Mouse (Mus musculus) kidney, embryonic 15.5 days (tissue): Measurements from ENCODE around the gene Kdelc2. TPM values are rescaled to one million over a fixed set of nuclear protein-coding genes. Genes with fewer than 3 reads are reported as not detected.
A peak's percentile ranks its signal among the peaks of the same experiment; 100 is the strongest.

Source experiments
- ATAC-seq: fragments of 200-750 bp; cut with Nextera tagmentation; replicated peaks from 2 replicates; pipeline ENCODE4 v1.8.0; 2017; ENCODE audit warnings: moderate TSS enrichment; ENCODE audit not compliant: low FRiP score
- H3K27ac ChIP-seq: fragments of 300-500 bp; sonication (generic); 2 replicates; pipeline ENCODE4 v1.5.1; 2015; ENCODE audit warnings: mild to moderate bottlenecking, inconsistent platforms
- H3K27me3 ChIP-seq: fragments of 300-500 bp; sonication (generic); 2 replicates; pipeline ENCODE4 v1.6.1; 2015; ENCODE audit warnings: inconsistent platforms
- H3K36me3 ChIP-seq: fragments of 300-500 bp; sonication (generic); 2 replicates; pipeline ENCODE4 v1.6.1; 2015; ENCODE audit warnings: inconsistent platforms
- H3K4me1 ChIP-seq: fragments of 300-500 bp; sonication (generic); 2 replicates; pipeline ENCODE4 v1.6.1; 2015; ENCODE audit warnings: inconsistent platforms
- H3K4me2 ChIP-seq: fragments of 300-500 bp; sonication (generic); 2 replicates; pipeline ENCODE4 v1.6.1; 2015; ENCODE audit warnings: moderate library complexity, mild to moderate bottlenecking, inconsistent platforms
- H3K4me3 ChIP-seq: fragments of 300-500 bp; sonication (generic); replicated peaks from 2 replicates; pipeline ENCODE4 v1.5.1; 2015; ENCODE audit warnings: mild to moderate bottlenecking, inconsistent platforms
- H3K9ac ChIP-seq: fragments of 300-500 bp; sonication (generic); 2 replicates; pipeline ENCODE4 v1.6.1; 2015; ENCODE audit warnings: mild to moderate bottlenecking, inconsistent platforms
- H3K9me3 ChIP-seq: fragments of 300-500 bp; sonication (generic); replicated peaks from 2 replicates; pipeline ENCODE4 v1.6.1; 2016; ENCODE audit warnings: inconsistent platforms
- WGBS: fragments of 180-500 bp; shearing (Covaris S2); methylation state at CpG from one replicate; pipeline ENCODE4 v1.1.7; 2015; ENCODE audit warnings: mixed read lengths; 5-methylcytosine and 5-hydroxymethylcytosine counted together
- polyA plus RNA-seq: library from polyadenylated mRNA; unstranded; fragments of >200 nt; fragmentation: Nextera tagmentation; extraction: Ambion mirVana; gene quantifications from 2 replicates; pipeline ENCODE4 v1.2.1, GENCODE M21; 2015

Gene Kdelc2
- polyA plus RNA-seq, 1 experiment from 2014 or later = 32.7 TPM

GRCm38 (mm10) chr9:53389109-53389508 lies 5.3 kb downstream of the Kdelc2 start:
- 86% methylated on average over 3 of the region's 3 CpGs for WGBS
- H3K36me3 ChIP-seq = peaks cover 36% of the 10 kb centered on the region
- ATAC-seq = no peak

GRCm38 (mm10) chr9:53390136-53390535 lies 6.3 kb downstream of the Kdelc2 start:
- Histone ChIP-seq H3K27ac (no peak overlapping the region), H3K4me1 (peaks cover 9% of the 10 kb centered on the region), H3K4me3 (no peak overlapping the region), H3K4me2 (no peak overlapping the region), H3K27me3 (no peaks in the 10 kb centered on the region), H3K9me3 (no peaks in the 10 kb centered on the region), H3K9ac (no peak overlapping the region), H3K36me3 (peaks cover 36% of the 10 kb centered on the region)
- WGBS = 69% methylated on average over 7 of the region's 7 CpGs
- ATAC-seq = no peak

More at GRCm38 (mm10) chr9:53389109-53389508, 5.3 kb downstream of the Kdelc2 start:
- Histone ChIP-seq H3K9me3 (no peaks in the 10 kb centered on the region), H3K27ac (no peak overlapping the region), H3K27me3 (no peaks in the 10 kb centered on the region), H3K9ac (no peak overlapping the region), H3K4me3 (no peak overlapping the region), H3K4me2 (no peak overlapping the region), H3K4me1 (peaks cover 13% of the 10 kb centered on the region)

GRCm38 (mm10) chr9:53397685-53398387 lies 14.0 kb downstream of the Kdelc2 start:
- H3K4me3 ChIP-seq = no peak overlapping the region
- H3K9ac ChIP-seq = no peak overlapping the region
- no peaks in the 10 kb centered on the region for H3K9me3 ChIP-seq
- H3K4me1 ChIP-seq = peaks cover 15% of the 10 kb centered on the region
- H3K27ac ChIP-seq = no peak overlapping the region
- peaks cover 16% of the 10 kb centered on the region for H3K36me3 ChIP-seq
- 79% methylated on average over 13 of the region's 13 CpGs for WGBS
- H3K27me3 ChIP-seq = no peaks in the 10 kb centered on the region
- no peak overlapping the region for H3K4me2 ChIP-seq
- no peak for ATAC-seq

GRCm38 (mm10) chr9:53398388-53398700 lies 14.5 kb downstream of the Kdelc2 start:
- no peaks in the 10 kb centered on the region for H3K9me3 ChIP-seq
- H3K27ac ChIP-seq = no peak overlapping the region
- H3K4me3 ChIP-seq = no peak overlapping the region
- 17% methylated on average over 5 of the region's 5 CpGs for WGBS
- no peaks in the 10 kb centered on the region for H3K27me3 ChIP-seq
- H3K4me2 ChIP-seq = no peak overlapping the region
- no peak overlapping the region for H3K9ac ChIP-seq
- peaks cover 12% of the 10 kb centered on the region for H3K36me3 ChIP-seq
- ATAC-seq = no peak
- H3K4me1 ChIP-seq = peaks cover 20% of the 10 kb centered on the region

- Histone ChIP-seq H3K27me3 (no peaks in the 10 kb centered on the region), H3K9ac (no peak overlapping the region), H3K4me1 (peaks cover 28% of the 10 kb centered on the region), H3K4me3 (no peak overlapping the region), H3K9me3 (no peaks in the 10 kb centered on the region), H3K27ac (no peak overlapping the region), H3K36me3 (peaks cover 12% of the 10 kb centered on the region), H3K4me2 (no peak overlapping the region)
- WGBS = 92% methylated on average over 8 of the region's 8 CpGs
- ATAC-seq = no peak
Observed at GRCm38 (mm10) chr9:53399537-53399936, 15.7 kb downstream of the Kdelc2 start.

- Histone ChIP-seq H3K4me2 (no peak overlapping the region), H3K4me1 (peaks cover 40% of the 10 kb centered on the region), H3K9me3 (no peaks in the 10 kb centered on the region), H3K27me3 (no peaks in the 10 kb centered on the region), H3K9ac (no peak overlapping the region), H3K27ac (0 out of 2 replicates have a peak overlapping the region, but pooled peaks have one; percentile 51), H3K4me3 (no peak overlapping the region), H3K36me3 (peaks cover 12% of the 10 kb centered on the region)
- 62% methylated on average over 4 of the region's 4 CpGs for WGBS
- ATAC-seq = no peak
Observed at GRCm38 (mm10) chr9:53400696-53401095, 16.9 kb downstream of the Kdelc2 start.

- WGBS = 70% methylated on average over 8 of the region's 8 CpGs
- Histone ChIP-seq H3K27ac (0 out of 2 replicates have a peak overlapping the region, but pooled peaks have one; percentile 51), H3K9me3 (no peaks in the 10 kb centered on the region)
Observed at GRCm38 (mm10) chr9:53401146-53401545, 17.3 kb downstream of the Kdelc2 start.

GRCm38 (mm10) chr9:53402291-53402711 lies 18.5 kb downstream of the Kdelc2 start, which contains the start of gene 4930550C14Rik:
Gene 4930550C14Rik, plus strand, starts transcription at chr9:53402325.
- H3K4me3 ChIP-seq = peak within 1 kb of the TSS; percentile 20
- H3K4me1 ChIP-seq = peaks cover 41% of the 10 kb centered on the region
- 5% methylated on average over 11 of the region's 11 CpGs for WGBS
- ATAC-seq = peak; percentile 16; the same call in 1 of the 2 replicates
- H3K27ac ChIP-seq = peak within 1 kb of the TSS; percentile 80
- peak within 1 kb of the TSS; percentile 17; the same call in 1 of the 2 replicates for H3K9ac ChIP-seq
- no peaks in the 10 kb centered on the region for H3K9me3 ChIP-seq
- H3K36me3 ChIP-seq = peaks cover 6% of the 10 kb centered on the region
- no peaks in the 10 kb centered on the region for H3K27me3 ChIP-seq
- H3K4me2 ChIP-seq = peak within 1 kb of the TSS; percentile 55

More at GRCm38 (mm10) chr9:53401146-53401545, 17.3 kb downstream of the Kdelc2 start:
- Histone ChIP-seq H3K4me1 (peaks cover 41% of the 10 kb centered on the region), H3K36me3 (peaks cover 9% of the 10 kb centered on the region), H3K27me3 (no peaks in the 10 kb centered on the region), H3K4me3 (no peak overlapping the region), H3K4me2 (no peak overlapping the region), H3K9ac (no peak overlapping the region)
- no peak for ATAC-seq

GRCm38 (mm10) chr9:53402991-53403390 lies 19.2 kb downstream of the Kdelc2 start:
- H3K36me3 ChIP-seq = peaks cover 6% of the 10 kb centered on the region
- peaks cover 41% of the 10 kb centered on the region for H3K4me1 ChIP-seq
- H3K27me3 ChIP-seq = no peaks in the 10 kb centered on the region
- peak overlapping the region; percentile 55 for H3K4me2 ChIP-seq
- peak overlapping the region; percentile 20; the same call in 1 of the 2 replicates for H3K4me3 ChIP-seq
- ATAC-seq = no peak; the same call in 1 of the 2 replicates
- no peak overlapping the region for H3K9ac ChIP-seq
- H3K27ac ChIP-seq = peak overlapping the region; percentile 80
- WGBS = 44% methylated on average over 8 of the region's 8 CpGs
- H3K9me3 ChIP-seq = no peaks in the 10 kb centered on the region

- H3K27me3 ChIP-seq = no peaks in the 10 kb centered on the region
- 85% methylated on average over 6 of the region's 6 CpGs for WGBS
- H3K4me2 ChIP-seq = peak overlapping the region; percentile 71; the same call in 1 of the 2 replicates
- 0 out of 2 replicates have a peak overlapping the region, but pooled peaks have one; percentile 81 for H3K27ac ChIP-seq
- no peak for ATAC-seq
- H3K4me1 ChIP-seq = peaks cover 38% of the 10 kb centered on the region
- no peaks in the 10 kb centered on the region for H3K9me3 ChIP-seq
- no peak overlapping the region for H3K9ac ChIP-seq
- H3K36me3 ChIP-seq = peaks cover 6% of the 10 kb centered on the region
- H3K4me3 ChIP-seq = no peak overlapping the region
Observed at GRCm38 (mm10) chr9:53404050-53404752, 20.4 kb downstream of the Kdelc2 start.

- H3K36me3 ChIP-seq = no peaks in the 10 kb centered on the region
- peak overlapping the region; percentile 71 for H3K4me2 ChIP-seq
- H3K9me3 ChIP-seq = no peaks in the 10 kb centered on the region
- H3K4me1 ChIP-seq = peaks cover 38% of the 10 kb centered on the region
- H3K27me3 ChIP-seq = no peaks in the 10 kb centered on the region
- H3K9ac ChIP-seq = peak overlapping the region; percentile 42; the same call in 1 of the 2 replicates
- H3K4me3 ChIP-seq = peak overlapping the region; percentile 51
- H3K27ac ChIP-seq = peak overlapping the region; percentile 81
- 23% methylated on average over 21 of the region's 21 CpGs for WGBS
- ATAC-seq = peak; percentile 87
Observed at GRCm38 (mm10) chr9:53404753-53405722, 21.2 kb downstream of the Kdelc2 start.
